Mouse (Mus musculus): ENCODE measurements at regions not wholly inside any gene's neighbourhood (a gene's known extent, or its start where the extent isn't known, plus 50 kb on each side); places are given as distances from the start of the nearest gene placed in this dataset.

DNA sequence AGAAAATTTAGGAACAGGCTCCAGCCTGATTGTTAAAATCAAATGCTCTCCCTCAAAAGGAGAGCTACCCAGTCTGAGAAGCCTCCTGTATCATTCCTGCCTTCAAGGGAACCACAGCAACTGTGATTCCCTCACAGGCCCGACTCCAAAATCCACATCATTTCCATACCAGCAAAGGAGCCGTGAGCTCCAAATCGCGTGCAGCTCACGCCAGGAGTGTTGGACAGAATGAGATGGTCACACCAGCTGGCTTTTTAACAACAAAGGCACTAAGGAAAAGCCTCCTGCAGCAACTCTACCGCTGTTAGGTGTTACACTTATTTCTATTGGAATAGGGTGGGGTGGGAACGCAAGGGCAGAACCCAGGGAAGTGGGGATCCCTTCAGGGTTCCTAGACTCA, 277.6 kb downstream of the Psat1 start:
- no peak for TF ChIP-seq CTCF (IDR thresholded peaks at IDR 0.05; ENCODE audit: borderline replicate concordance, insufficient read depth, low read depth, low read length)
- TF ChIP-seq POLR2A (IDR thresholded peaks at IDR 0.05; ENCODE audit: borderline replicate concordance, insufficient read depth, low read length) = no peak

All from cerebellum, adult 2 months (tissue).